Mouse (Mus musculus) intestine, postnatal 0 days (tissue): ENCODE data around the gene Pex11b. TPM values are rescaled to one million over a fixed set of nuclear protein-coding genes. Genes with fewer than 3 reads are reported as not detected.

Source experiments
- ATAC-seq: fragments of 200-750 bp; cut with Nextera tagmentation; 2 replicates; pipeline ENCODE4 v1.8.0; 2017; ENCODE audit warnings: mild to moderate bottlenecking, moderate TSS enrichment, moderate library complexity
- H3K27ac ChIP-seq: fragments of 300-500 bp; sonication (generic); 2 replicates; pipeline ENCODE4 v1.5.1; 2014; ENCODE audit warnings: mild to moderate bottlenecking, low read depth, low read length, moderate library complexity
- H3K27me3 ChIP-seq: fragments of 300-500 bp; sonication (generic); replicated peaks from 2 replicates; pipeline ENCODE4 v1.6.1; 2014; ENCODE audit warnings: low read length, mixed read lengths; ENCODE audit not compliant: control insufficient read depth, insufficient read depth
- H3K36me3 ChIP-seq: fragments of 300-500 bp; sonication (generic); 2 replicates; pipeline ENCODE4 v1.6.1; 2014; ENCODE audit warnings: mild to moderate bottlenecking, moderate library complexity; ENCODE audit not compliant: control insufficient read depth, insufficient read depth
- H3K4me1 ChIP-seq: fragments of 300-500 bp; sonication (generic); replicated peaks from 2 replicates; pipeline ENCODE4 v1.6.1; 2014; ENCODE audit warnings: antibody characterized with exemption, low read length, mixed read lengths; ENCODE audit not compliant: control insufficient read depth, insufficient read depth
- H3K4me2 ChIP-seq: fragments of 300-500 bp; sonication (generic); replicated peaks from 2 replicates; pipeline ENCODE4 v1.6.1; 2014; ENCODE audit warnings: low read depth, mild to moderate bottlenecking, moderate library complexity
- H3K4me3 ChIP-seq: fragments of 300-500 bp; sonication (generic); 2 replicates; pipeline ENCODE4 v1.5.1; 2014; ENCODE audit warnings: low read depth, low read length
- H3K9ac ChIP-seq: fragments of 300-500 bp; sonication (generic); 2 replicates; pipeline ENCODE4 v1.6.1; 2014; ENCODE audit warnings: mild to moderate bottlenecking, low read depth, low read length
- H3K9me3 ChIP-seq: fragments of 300-500 bp; sonication (generic); 2 replicates; pipeline ENCODE4 v1.6.1; 2016; ENCODE audit warnings: mixed run types; ENCODE audit not compliant: control insufficient read depth
- CTCF ChIP-seq: sonication (generic); IDR thresholded peaks from 2 replicates; pipeline ENCODE4 v1.5.1; 2016; ENCODE audit warnings: low read depth, mild to moderate bottlenecking, control low read depth, antibody characterized with exemption, moderate library complexity
- WGBS: fragments of 180-500 bp; shearing (Covaris S2); extraction: QIAGEN DNeasy Blood & Tissue Kit; methylation state at CpG from one replicate; pipeline ENCODE4 v1.1.7; 2014; 5-methylcytosine and 5-hydroxymethylcytosine counted together
- polyA plus RNA-seq: library from polyadenylated mRNA; unstranded; fragments of >200 nt; fragmentation: Nextera tagmentation; extraction: Ambion mirVana; gene quantifications from 2 replicates; pipeline ENCODE4 v1.2.1, GENCODE M21; 2015

Pex11b gene
- 33.2 and 36.8 TPM in 2 replicates for polyA plus RNA-seq

DNA sequence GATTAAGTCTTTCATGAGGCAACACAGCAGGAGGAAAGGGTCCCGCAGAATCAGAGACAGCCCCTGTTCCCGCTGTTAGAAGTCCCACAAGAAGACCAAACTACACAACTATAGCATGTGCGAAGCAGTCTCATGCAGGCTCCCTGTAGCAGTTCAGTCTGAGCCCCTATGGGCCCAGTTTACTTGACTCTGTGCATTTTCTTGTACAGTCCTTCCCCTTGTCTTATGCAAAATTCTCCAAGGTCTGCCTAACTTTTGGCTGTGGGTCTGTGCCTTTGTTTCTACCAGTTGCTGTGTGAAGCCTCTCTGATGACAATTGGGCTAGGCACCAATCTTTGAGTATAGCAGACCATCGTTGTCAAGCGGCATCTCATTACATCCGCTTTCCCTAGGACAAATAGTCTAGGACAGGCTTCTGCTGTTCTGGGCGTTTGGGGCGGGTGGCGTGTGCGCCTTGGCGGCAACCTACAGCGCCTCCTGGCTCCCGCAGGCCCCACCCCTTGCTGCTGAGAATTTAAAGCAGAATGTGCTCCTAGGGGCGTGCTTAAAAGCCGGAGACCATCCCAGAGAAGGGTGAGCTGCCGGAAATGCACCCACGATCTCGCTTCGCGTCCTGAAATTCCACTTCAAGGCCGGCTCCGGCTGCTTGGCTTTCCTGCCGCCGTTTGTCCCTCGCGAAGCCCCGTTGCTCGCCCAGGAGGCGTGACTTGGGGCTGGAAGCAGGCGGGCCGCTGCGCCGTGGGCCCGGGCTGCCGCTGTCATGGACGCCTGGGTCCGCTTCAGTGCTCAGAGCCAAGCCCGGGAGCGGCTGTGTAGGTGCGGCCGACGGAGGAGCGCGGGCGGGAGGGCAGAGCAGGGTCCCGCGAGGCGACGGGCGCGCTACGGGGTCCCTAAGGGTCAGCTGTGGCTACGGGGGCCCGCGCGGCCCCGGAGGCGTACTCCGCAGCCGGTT is at the start of gene Pex11b, which contains the start of gene Gm42957:
Gene Pex11b, plus strand, starts transcription at position 449 of the 952 bp plus-strand sequence.
Gene Gm42957, plus strand, starts transcription at position 547 of the 952 bp plus-strand sequence.
- peak; percentile 70 for TF ChIP-seq CTCF
- ATAC-seq, result peak; percentile 80
- Histone ChIP-seq H3K4me1 (no peaks in the 10 kb centered on the region), H3K4me3 (peak within 1 kb of the TSS; percentile 85), H3K9me3 (no peaks in the 10 kb centered on the region), H3K9ac (peak within 1 kb of the TSS; percentile 90), H3K27me3 (no peaks in the 10 kb centered on the region), H3K36me3 (peaks cover 27% of the 10 kb centered on the region), H3K27ac (peak within 1 kb of the TSS; percentile 78), H3K4me2 (peak within 1 kb of the TSS; percentile 84)
- WGBS, result 2% methylated on average over 60 of the region's 60 CpGs

DNA sequence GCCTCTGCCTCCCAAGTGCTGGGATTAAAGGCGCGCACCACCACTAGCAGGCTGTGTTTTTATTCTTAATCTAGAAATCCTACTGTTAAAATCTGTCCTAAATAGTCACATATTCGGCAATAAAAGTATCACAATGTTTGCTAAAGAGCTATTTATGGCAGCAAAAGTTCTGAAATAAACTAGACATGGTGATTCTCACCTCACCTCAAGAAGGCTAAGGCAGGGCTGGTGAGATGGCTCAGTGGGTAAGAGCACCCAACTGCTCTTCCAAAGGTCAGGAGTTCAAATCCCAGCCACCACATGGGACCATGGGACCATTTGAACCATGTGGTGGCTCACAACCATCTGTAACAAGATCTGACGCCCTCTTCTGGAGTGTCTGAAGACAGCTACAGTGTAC is 44.5 kb upstream of the Pex11b start:
- H3K4me3 ChIP-seq, result no peak overlapping the region
- H3K27ac ChIP-seq, result no peak overlapping the region
- H3K9me3 ChIP-seq, result no peaks in the 10 kb centered on the region
- no peak for TF ChIP-seq CTCF
- H3K9ac ChIP-seq, result no peak overlapping the region
- no peak overlapping the region for H3K4me2 ChIP-seq
- WGBS, result 77% methylated on average over 4 of the region's 4 CpGs
- H3K27me3 ChIP-seq, result peaks cover 3% of the 10 kb centered on the region; the same call in 1 of the 2 replicates
- no peaks in the 10 kb centered on the region for H3K36me3 ChIP-seq
- no peak for ATAC-seq
- H3K4me1 ChIP-seq, result 0 out of 2 replicates have a peak, but pooled peaks cover 4% of the 10 kb centered on the region

DNA sequence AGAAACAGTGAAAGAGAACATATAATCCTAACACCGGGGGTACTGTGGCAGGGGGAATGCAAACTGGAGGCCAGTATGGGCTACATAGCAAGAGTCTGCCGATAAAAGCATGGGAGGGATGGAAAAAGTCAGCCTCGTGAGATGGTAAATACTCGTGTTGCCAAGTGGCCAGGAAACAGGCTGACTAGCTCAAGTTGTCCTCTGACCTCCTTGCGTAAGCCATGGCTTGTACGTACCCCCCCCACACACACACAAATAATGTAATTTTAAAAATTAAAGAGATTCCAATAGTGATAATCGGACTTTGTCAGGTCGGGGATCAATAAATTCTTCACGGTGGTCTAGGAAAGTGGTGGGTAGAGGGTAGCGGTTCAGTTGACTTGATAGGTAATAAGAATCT is 41.8 kb upstream of the Pex11b start:
- WGBS, result 1% methylated on average over 10 of the region's 10 CpGs
- H3K4me1 ChIP-seq, result peaks cover 12% of the 10 kb centered on the region; the same call in 1 of the 2 replicates
- H3K4me3 ChIP-seq, result peak overlapping the region; percentile 75
- H3K9ac ChIP-seq, result peak overlapping the region; percentile 75
- no peaks in the 10 kb centered on the region for H3K36me3 ChIP-seq
- peaks cover 25% of the 10 kb centered on the region for H3K27me3 ChIP-seq
- no peaks in the 10 kb centered on the region for H3K9me3 ChIP-seq
- ATAC-seq, result no peak
- H3K27ac ChIP-seq, result peak overlapping the region; percentile 68
- H3K4me2 ChIP-seq, result peak overlapping the region; percentile 83
- no peak for TF ChIP-seq CTCF

DNA sequence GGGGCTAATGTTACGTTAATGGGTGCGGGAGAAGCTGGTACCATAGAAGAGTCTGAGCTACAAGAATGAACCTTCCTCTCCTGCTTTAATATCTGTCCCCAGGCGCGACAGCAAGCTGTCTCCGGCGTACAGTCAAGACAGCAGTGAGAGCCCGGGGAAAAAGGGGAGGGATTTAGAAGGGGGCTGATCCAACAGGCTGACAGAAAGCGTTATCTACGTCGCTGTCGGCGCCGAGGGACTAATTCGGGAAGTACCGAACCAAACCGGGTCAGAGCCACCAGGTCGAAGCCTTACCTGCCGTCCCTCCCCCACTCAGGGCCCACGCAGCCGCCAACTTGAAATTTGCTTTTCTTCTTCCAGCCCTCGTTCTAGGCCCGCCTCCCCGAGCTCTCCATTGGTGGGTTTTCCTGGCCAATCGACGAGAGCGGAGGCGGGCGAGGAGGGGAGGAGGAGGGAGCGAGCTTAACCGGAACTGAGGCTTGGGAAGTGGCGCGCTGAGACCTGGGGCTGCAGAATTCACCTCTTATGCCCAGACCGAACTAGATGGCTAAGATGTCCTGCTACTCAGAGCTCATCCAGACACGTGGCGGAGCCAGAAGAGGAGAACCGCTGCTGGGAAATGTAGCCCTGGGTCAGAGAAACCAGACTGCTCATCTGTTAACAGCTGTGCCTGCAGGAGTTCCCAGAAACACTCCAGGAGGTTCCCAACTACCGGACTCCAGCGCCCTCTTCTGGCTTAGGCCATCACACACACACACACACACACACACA is 41.2 kb upstream of the Pex11b start, which contains the start of gene Polr3gl:
Gene Polr3gl, minus strand, starts transcription at position 392 of the 771 bp plus-strand sequence.
- Histone ChIP-seq H3K27me3 (peaks cover 30% of the 10 kb centered on the region), H3K4me3 (peak within 1 kb of the TSS; percentile 75), H3K4me2 (peak within 1 kb of the TSS; percentile 83), H3K27ac (peak within 1 kb of the TSS; percentile 68), H3K9me3 (no peaks in the 10 kb centered on the region), H3K36me3 (no peaks in the 10 kb centered on the region), H3K9ac (peak within 1 kb of the TSS; percentile 75), H3K4me1 (peaks cover 12% of the 10 kb centered on the region; the same call in 1 of the 2 replicates)
- TF ChIP-seq CTCF, result peak; percentile 51
- peak; percentile 91 for ATAC-seq
- under 1% methylated on average over 38 of the region's 38 CpGs for WGBS

DNA sequence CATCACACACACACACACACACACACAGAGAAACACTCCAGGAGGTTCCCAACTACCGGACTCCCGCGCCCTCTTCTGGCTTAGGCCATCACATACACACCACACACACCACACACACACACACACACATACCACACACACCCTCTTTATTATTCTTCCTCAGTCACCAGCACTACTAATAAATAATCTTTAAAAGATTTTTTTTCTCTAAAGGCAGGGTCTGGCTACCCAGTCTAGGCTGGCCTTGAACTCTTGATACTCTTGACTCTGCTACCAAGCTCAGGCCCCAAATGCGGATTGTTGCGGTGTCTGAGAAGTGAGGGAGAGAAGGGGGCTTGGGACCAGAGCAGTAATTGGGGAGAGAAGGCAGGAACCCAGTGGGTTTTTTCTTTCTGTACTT is 40.3 kb upstream of the Pex11b start:
- no peaks in the 10 kb centered on the region for H3K9me3 ChIP-seq
- H3K27me3 ChIP-seq, result peaks cover 37% of the 10 kb centered on the region
- no peak for TF ChIP-seq CTCF
- no peak overlapping the region for H3K4me2 ChIP-seq
- no peak overlapping the region for H3K27ac ChIP-seq
- H3K9ac ChIP-seq, result no peak overlapping the region
- no peak for ATAC-seq
- no peak overlapping the region for H3K4me3 ChIP-seq
- H3K36me3 ChIP-seq, result no peaks in the 10 kb centered on the region
- peaks cover 12% of the 10 kb centered on the region; the same call in 1 of the 2 replicates for H3K4me1 ChIP-seq
- 73% methylated on average over 5 of the region's 5 CpGs for WGBS
